Mouse (Mus musculus) embryonic facial prominence, embryonic 15.5 days (tissue): ENCODE data around the gene Trappc4. TPM values are rescaled to one million over a fixed set of nuclear protein-coding genes. Genes with fewer than 3 reads are reported as not detected.

Experiments used
- microRNA-seq: library from miRNA; unstranded; fragments of <30 nt; microRNA quantifications from one replicate; pipeline ENCODE4, GENCODE M21; 2016; ENCODE audit warnings: borderline number of aligned reads
- polyA plus RNA-seq: library from polyadenylated mRNA; unstranded; fragments of >200 nt; fragmentation: Nextera tagmentation; extraction: Ambion mirVana; gene quantifications from 2 replicates; pipeline ENCODE4 v1.2.1, GENCODE M21; 2015

Gene Trappc4
- polyA plus RNA-seq, 1 experiment from 2014 or later: 138 TPM

Small RNA genes within 50 kb of the gene (microRNA-seq; reads per million reads assigned to microRNA genes)
- not detected for gene Mir7085

Other genes with a start within 250 kb of the Trappc4 start
- 16.1 and 17.7 TPM in 2 replicates for gene Cbl, start 173.6 kb downstream of the Trappc4 start, polyA plus RNA-seq
- 15.9 and 23.5 TPM in 2 replicates for gene Ccdc153, start 166.9 kb downstream of the Trappc4 start, polyA plus RNA-seq
- 0.14 and 0.19 TPM in 2 replicates for gene Pdzd3, start 156.1 kb downstream of the Trappc4 start, polyA plus RNA-seq
- gene Nlrx1, start 139.0 kb downstream of the Trappc4 start, polyA plus RNA-seq: 13.4 and 14.6 TPM in 2 replicates
- gene Abcg4, start 119.0 kb downstream of the Trappc4 start, polyA plus RNA-seq: 5.1 and 5.5 TPM in 2 replicates
- 23.0 and 26.6 TPM in 2 replicates for gene Hinfp, start 101.9 kb downstream of the Trappc4 start, polyA plus RNA-seq
- gene C2cd2l, start 87.3 kb downstream of the Trappc4 start, polyA plus RNA-seq: 9.1 and 10.3 TPM in 2 replicates
- gene Dpagt1, start 81.6 kb downstream of the Trappc4 start, polyA plus RNA-seq: 31.4 and 37.2 TPM in 2 replicates
- 288 and 326 TPM in 2 replicates for gene H2afx, start 72.9 kb downstream of the Trappc4 start, polyA plus RNA-seq
- 93.0 and 99.4 TPM in 2 replicates for gene Hmbs, start 63.4 kb downstream of the Trappc4 start, polyA plus RNA-seq
- 25.0 and 30.3 TPM in 2 replicates for gene Vps11, start 45.9 kb downstream of the Trappc4 start, polyA plus RNA-seq
- gene Hyou1, start 28.1 kb downstream of the Trappc4 start, polyA plus RNA-seq: 31.0 and 31.1 TPM in 2 replicates
- 17.3 and 19.8 TPM in 2 replicates for gene Slc37a4, start 10.7 kb downstream of the Trappc4 start, polyA plus RNA-seq
- gene Rps25, start 461 bp downstream of the Trappc4 start, polyA plus RNA-seq: 1,806 and 1,877 TPM in 2 replicates
- gene Ccdc84, start 11.0 kb upstream of the Trappc4 start, polyA plus RNA-seq: 28.1 and 30.5 TPM in 2 replicates
- not detected in 2 replicates for gene Foxr1, start 33.5 kb upstream of the Trappc4 start, polyA plus RNA-seq
- gene Upk2, start 47.4 kb upstream of the Trappc4 start, polyA plus RNA-seq: 2.1 and 3.3 TPM in 2 replicates
- gene Bcl9l, start 75.2 kb upstream of the Trappc4 start, polyA plus RNA-seq: 21.2 and 21.8 TPM in 2 replicates
- 0.29 and 0.49 TPM in 2 replicates for gene Cxcr5, start 154.3 kb upstream of the Trappc4 start, polyA plus RNA-seq
- gene Ddx6, start 197.3 kb upstream of the Trappc4 start, polyA plus RNA-seq: 15.3 and 19.7 TPM in 2 replicates